Mouse (Mus musculus) limb, embryonic 15.5 days (tissue): ENCODE data around the gene Pdia5. TPM values are rescaled to one million over a fixed set of nuclear protein-coding genes. Genes with fewer than 3 reads are reported as not detected.
A peak's percentile ranks its signal among the peaks of the same experiment; 100 is the strongest.

Experiments
- ATAC-seq: fragments of 200-750 bp; cut with Nextera tagmentation; 2 replicates; pipeline ENCODE4 v1.8.0; 2017; ENCODE audit warnings: low read depth, moderate TSS enrichment; ENCODE audit not compliant: insufficient number of reproducible peaks, low FRiP score, low TSS enrichment
- H3K27ac ChIP-seq: fragments of 300-500 bp; sonication (generic); 2 replicates; pipeline ENCODE4 v1.5.1; 2015; ENCODE audit warnings: moderate library complexity, mild to moderate bottlenecking, inconsistent platforms
- H3K27me3 ChIP-seq: fragments of 300-500 bp; sonication (generic); 2 replicates; pipeline ENCODE4 v1.6.1; 2015; ENCODE audit warnings: inconsistent platforms
- H3K36me3 ChIP-seq: fragments of 300-500 bp; sonication (generic); 2 replicates; pipeline ENCODE4 v1.6.1; 2015; ENCODE audit warnings: inconsistent platforms
- H3K4me1 ChIP-seq: fragments of 300-500 bp; sonication (generic); 2 replicates; pipeline ENCODE4 v1.6.1; 2015; ENCODE audit warnings: inconsistent platforms
- H3K4me2 ChIP-seq: fragments of 300-500 bp; sonication (generic); 2 replicates; pipeline ENCODE4 v1.6.1; 2015; ENCODE audit warnings: mild to moderate bottlenecking, inconsistent platforms
- H3K4me3 ChIP-seq: fragments of 300-500 bp; sonication (generic); 2 replicates; pipeline ENCODE4 v1.5.1; 2015; ENCODE audit warnings: mild to moderate bottlenecking, inconsistent platforms
- H3K9ac ChIP-seq: fragments of 300-500 bp; sonication (generic); 2 replicates; pipeline ENCODE4 v1.6.1; 2015; ENCODE audit warnings: inconsistent platforms
- H3K9me3 ChIP-seq: fragments of 300-500 bp; sonication (generic); 2 replicates; pipeline ENCODE4 v1.6.1; 2016; ENCODE audit warnings: inconsistent platforms
- WGBS: fragments of 180-500 bp; shearing (Covaris S2); methylation state at CpG from one replicate; pipeline ENCODE4 v1.1.7; 2015; 5-methylcytosine and 5-hydroxymethylcytosine counted together
- microRNA-seq: library from miRNA; unstranded; fragments of <30 nt; microRNA quantifications from one replicate; pipeline ENCODE4, GENCODE M21; 2016
- polyA plus RNA-seq: library from polyadenylated mRNA; unstranded; fragments of >200 nt; fragmentation: Nextera tagmentation; extraction: Ambion mirVana; gene quantifications from 2 replicates; pipeline ENCODE4 v1.2.1, GENCODE M21; 2015

Pdia5 gene
- polyA plus RNA-seq, 1 experiment from 2014 or later = 57.2 TPM

DNA sequence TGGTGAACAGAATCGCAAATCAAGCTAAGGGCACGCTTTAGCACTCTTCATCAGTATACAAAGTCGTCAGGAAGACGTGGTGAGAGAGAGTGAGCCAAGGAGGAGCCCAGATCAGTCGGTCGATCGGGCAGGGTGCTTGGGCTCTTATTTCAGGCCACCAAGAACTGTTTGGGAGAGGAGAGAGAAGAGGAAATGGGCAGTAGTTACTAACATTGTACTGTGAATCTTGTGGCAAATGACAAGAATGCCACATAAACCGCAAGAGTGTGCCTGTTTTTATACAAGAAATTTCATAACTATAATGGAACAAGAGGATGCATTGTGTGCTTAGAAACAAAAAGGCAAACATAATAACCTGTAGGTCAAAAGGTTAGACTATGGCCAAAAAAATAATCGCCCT lies 110.6 kb downstream of the Pdia5 start:
- 71% methylated on average over 9 of the region's 9 CpGs for WGBS

DNA sequence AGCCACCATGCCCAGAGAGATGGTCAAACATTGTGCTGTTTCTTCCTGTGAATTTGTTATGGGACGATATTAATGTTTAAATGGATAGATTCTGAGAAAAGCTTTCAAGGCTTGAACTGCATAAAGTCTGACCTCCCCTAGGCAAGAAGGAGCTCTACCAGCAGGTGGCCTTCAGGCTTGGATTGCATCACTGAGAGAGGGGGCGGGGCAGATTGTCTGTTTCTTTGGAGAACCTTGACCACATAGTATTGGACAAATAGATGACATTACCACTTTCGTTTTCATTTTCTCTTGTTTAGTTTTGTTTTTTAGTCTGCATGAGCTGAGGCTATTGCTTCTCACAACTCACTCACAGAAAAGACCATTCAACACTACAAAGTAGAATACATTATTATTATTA lies 111.3 kb downstream of the Pdia5 start:
- H3K4me1 ChIP-seq = no peaks in the 10 kb centered on the region
- no peak overlapping the region for H3K9ac ChIP-seq
- WGBS = 85% methylated on average over 3 of the region's 3 CpGs
- H3K4me2 ChIP-seq = no peak overlapping the region
- no peak overlapping the region for H3K4me3 ChIP-seq
- H3K36me3 ChIP-seq = no peaks in the 10 kb centered on the region
- no peaks in the 10 kb centered on the region for H3K27me3 ChIP-seq
- no peaks in the 10 kb centered on the region for H3K9me3 ChIP-seq
- no peak overlapping the region for H3K27ac ChIP-seq
- no peak for ATAC-seq

More for the DNA sequence above, 110.6 kb downstream of the Pdia5 start:
- ATAC-seq = no peak
- H3K4me2 ChIP-seq = no peak overlapping the region
- no peaks in the 10 kb centered on the region for H3K27me3 ChIP-seq
- H3K4me3 ChIP-seq = no peak overlapping the region
- H3K9ac ChIP-seq = no peak overlapping the region
- no peaks in the 10 kb centered on the region for H3K4me1 ChIP-seq
- no peak overlapping the region for H3K27ac ChIP-seq
- H3K36me3 ChIP-seq = no peaks in the 10 kb centered on the region
- no peaks in the 10 kb centered on the region for H3K9me3 ChIP-seq

DNA sequence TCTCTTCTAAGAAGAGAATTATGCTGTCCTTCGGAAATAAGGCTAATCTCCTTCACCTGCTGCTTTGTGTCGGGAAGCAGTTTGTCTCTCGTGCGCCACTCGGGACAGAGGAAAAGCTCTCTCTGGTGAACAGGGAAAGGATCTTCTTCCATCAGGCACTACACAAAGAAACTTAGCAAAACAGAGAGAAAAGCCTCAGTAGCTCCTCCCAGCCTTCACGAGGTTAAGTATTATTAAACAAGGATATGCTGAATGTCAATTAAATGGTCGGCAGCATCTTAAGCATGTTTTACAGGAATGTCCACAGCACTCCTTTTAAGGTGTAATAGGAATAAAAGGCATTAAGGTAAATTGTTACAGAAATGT lies 126.6 kb downstream of the Pdia5 start:
- Histone ChIP-seq H3K9ac (no peak overlapping the region), H3K27ac (no peak overlapping the region), H3K27me3 (no peaks in the 10 kb centered on the region), H3K36me3 (0 out of 2 replicates have a peak, but pooled peaks cover 3% of the 10 kb centered on the region), H3K4me2 (peak overlapping the region; percentile 71), H3K4me3 (peak overlapping the region; percentile 74), H3K4me1 (peaks cover 9% of the 10 kb centered on the region), H3K9me3 (no peaks in the 10 kb centered on the region)
- no peak for ATAC-seq
- WGBS = under 1% methylated on average over 7 of the region's 7 CpGs

DNA sequence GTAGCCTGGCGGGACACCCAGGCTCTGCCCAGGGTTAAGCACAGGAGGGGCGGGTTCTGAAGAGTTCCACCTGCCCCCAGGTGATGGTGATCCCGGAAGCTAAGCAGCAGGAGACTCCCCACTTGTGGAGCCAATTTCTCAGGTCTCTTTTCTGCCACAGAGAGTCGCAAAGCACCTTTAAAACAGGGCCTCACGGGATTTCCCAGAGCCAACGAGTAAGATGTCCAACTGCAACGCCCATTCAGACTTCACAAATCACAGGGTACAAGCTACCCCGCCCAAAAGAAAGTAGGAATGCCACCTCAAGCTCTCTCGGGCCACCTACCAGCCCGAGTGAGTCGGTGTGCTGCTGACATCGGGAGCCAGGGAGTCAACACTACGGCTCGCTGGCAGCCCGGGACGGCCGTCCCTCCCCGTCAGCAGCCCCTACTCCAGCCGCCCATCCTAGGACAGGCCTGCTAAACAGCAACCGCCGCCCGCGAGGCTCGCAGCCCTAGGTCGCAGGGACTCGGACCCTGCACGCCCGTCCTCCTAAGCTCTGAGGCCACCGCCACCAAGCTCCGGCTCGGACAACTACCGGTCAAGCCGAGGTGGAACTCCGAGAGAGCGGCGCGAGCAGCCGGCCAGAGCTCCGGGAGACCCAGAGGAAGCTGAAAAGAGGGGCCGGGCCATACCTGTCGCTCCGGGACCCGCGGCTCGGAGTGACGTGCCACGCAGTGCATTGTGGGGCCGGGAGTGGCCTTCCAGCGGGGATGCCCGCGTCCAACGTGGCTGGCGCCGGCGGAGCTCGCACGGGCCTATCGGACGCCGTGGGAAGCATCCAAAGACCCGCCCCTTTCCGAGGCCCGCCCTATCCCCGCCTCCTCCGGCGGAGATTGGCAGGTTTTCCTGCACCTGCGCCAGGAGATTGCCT lies 127.3 kb downstream of the Pdia5 start, which contains the start of gene Sec22a:
Gene Sec22a (minus strand): TSS at position 769 of the 913 bp plus-strand sequence.
- peak within 1 kb of the TSS; percentile 67 for H3K9ac ChIP-seq
- no peaks in the 10 kb centered on the region for H3K27me3 ChIP-seq
- H3K9me3 ChIP-seq = no peaks in the 10 kb centered on the region
- peak; percentile 96 for ATAC-seq
- peak within 1 kb of the TSS; percentile 81 for H3K27ac ChIP-seq
- peak within 1 kb of the TSS; percentile 74 for H3K4me3 ChIP-seq
- peaks cover 9% of the 10 kb centered on the region for H3K4me1 ChIP-seq
- H3K4me2 ChIP-seq = peak within 1 kb of the TSS; percentile 71
- under 1% methylated on average over 67 of the region's 67 CpGs for WGBS
- 0 out of 2 replicates have a peak, but pooled peaks cover 7% of the 10 kb centered on the region for H3K36me3 ChIP-seq

DNA sequence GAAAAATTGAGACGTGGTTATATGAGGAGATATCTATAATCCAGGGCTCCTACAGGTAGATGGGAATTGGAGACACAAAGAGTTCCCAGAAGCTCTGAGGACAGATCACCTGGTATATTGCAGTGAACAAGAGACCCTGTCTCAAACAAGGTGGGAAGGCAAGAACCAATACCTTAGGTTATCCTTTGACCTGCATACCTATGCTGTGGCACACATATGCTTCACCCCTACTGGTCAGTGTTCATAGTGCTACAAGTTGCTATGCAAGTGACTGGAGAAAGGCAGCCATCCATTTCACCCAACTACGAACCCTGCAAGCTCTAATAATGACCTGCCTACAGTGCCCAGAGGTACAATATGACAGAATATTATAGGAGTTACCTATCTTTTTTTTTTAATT lies 128.5 kb downstream of the Pdia5 start:
- WGBS = 93% methylated on average over 2 of the region's 2 CpGs
- H3K36me3 ChIP-seq = 0 out of 2 replicates have a peak, but pooled peaks cover 7% of the 10 kb centered on the region
- H3K4me1 ChIP-seq = peaks cover 9% of the 10 kb centered on the region
- H3K9ac ChIP-seq = no peak overlapping the region
- H3K4me3 ChIP-seq = no peak overlapping the region
- no peak overlapping the region for H3K4me2 ChIP-seq
- H3K27ac ChIP-seq = no peak overlapping the region
- no peaks in the 10 kb centered on the region for H3K27me3 ChIP-seq
- H3K9me3 ChIP-seq = no peaks in the 10 kb centered on the region
- ATAC-seq = no peak

DNA sequence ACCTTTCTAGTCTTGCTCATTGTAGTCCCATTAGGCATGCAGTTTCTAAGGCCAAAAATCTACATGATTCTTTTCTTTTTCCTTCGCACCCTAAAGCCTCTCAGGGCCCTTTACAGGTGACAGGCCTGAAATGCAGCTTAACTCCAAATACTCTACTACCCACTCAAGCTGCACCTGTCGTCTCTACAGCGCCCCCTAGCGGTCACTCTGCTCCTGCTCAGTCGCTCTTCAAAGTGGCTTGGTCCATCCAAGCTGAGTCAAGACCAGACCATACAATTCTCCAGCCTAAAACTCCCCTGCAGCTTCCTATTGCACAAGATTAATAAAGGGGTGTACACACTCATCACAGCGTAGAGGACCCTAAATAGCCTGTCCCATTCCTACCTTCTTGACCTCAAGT lies 130.1 kb downstream of the Pdia5 start:
- H3K9me3 ChIP-seq = no peaks in the 10 kb centered on the region
- 30% methylated on average over 6 of the region's 6 CpGs for WGBS
- no peak overlapping the region for H3K9ac ChIP-seq
- H3K36me3 ChIP-seq = 0 out of 2 replicates have a peak, but pooled peaks cover 7% of the 10 kb centered on the region
- H3K27me3 ChIP-seq = no peaks in the 10 kb centered on the region
- H3K4me3 ChIP-seq = no peak overlapping the region
- peaks cover 9% of the 10 kb centered on the region for H3K4me1 ChIP-seq
- H3K4me2 ChIP-seq = no peak overlapping the region
- H3K27ac ChIP-seq = no peak overlapping the region
- ATAC-seq = no peak

DNA sequence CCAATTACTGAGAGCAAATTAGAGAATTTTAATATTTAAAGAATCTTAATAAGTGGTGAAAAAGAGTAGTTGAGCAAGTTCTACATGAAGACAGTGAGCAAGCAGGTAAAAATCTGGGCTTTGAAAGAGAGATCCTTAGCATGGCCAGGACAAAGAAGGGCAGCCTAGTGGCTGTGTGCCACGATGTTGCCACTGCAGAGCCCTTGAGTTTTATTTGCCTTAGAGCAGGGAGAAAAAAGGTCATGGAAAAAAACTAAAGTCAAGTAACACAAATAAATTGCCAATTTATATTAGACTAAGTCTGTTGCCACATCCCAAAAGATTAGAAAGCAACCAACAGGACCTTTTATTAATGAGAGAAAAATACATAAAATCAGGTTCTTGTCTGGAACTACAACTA lies 133.2 kb downstream of the Pdia5 start:
- H3K27me3 ChIP-seq = no peaks in the 10 kb centered on the region
- no peaks in the 10 kb centered on the region for H3K9me3 ChIP-seq
- no peak overlapping the region for H3K4me3 ChIP-seq
- H3K27ac ChIP-seq = no peak overlapping the region
- no peaks in the 10 kb centered on the region for H3K4me1 ChIP-seq
- no peak overlapping the region for H3K9ac ChIP-seq
- 52% methylated on average over 1 of the region's 1 CpGs for WGBS
- ATAC-seq = no peak
- H3K36me3 ChIP-seq = peaks cover 13% of the 10 kb centered on the region; the same call in 1 of the 2 replicates
- H3K4me2 ChIP-seq = no peak overlapping the region

Small RNA genes within 50 kb of the gene (microRNA-seq; reads per million reads assigned to microRNA genes)
- gene Gm25548 = not detected

Other genes with a start within 250 kb of the Pdia5 start
- gene Sec22a, start 127.0 kb downstream of the Pdia5 start, polyA plus RNA-seq = 48.9 and 51.4 TPM in 2 replicates
- gene Sema5b, start 50.3 kb upstream of the Pdia5 start, polyA plus RNA-seq = 4.5 and 5.0 TPM in 2 replicates